Mouse (Mus musculus) hindbrain, embryonic 14.5 days (tissue): ENCODE measurements around the gene Sin3a. TPM values are rescaled to one million over a fixed set of nuclear protein-coding genes. Genes with fewer than 3 reads are reported as not detected.

ENCODE experiments used
- ATAC-seq: fragments of 200-750 bp; cut with Nextera tagmentation; 2 replicates; pipeline ENCODE4 v1.8.0; 2017; ENCODE audit warnings: moderate number of reproducible peaks, mild to moderate bottlenecking, moderate TSS enrichment, moderate library complexity; ENCODE audit not compliant: low FRiP score
- DNase-seq: peaks from one replicate; pipeline ENCODE4 v3.0.0-alpha.2; 2015; ENCODE audit warnings: low spot score
- H3K27ac ChIP-seq: fragments of 300-500 bp; sonication (generic); 2 replicates; pipeline ENCODE4 v1.5.1; 2014; ENCODE audit warnings: mild to moderate bottlenecking, moderate library complexity
- H3K27me3 ChIP-seq: fragments of 300-500 bp; sonication (generic); 2 replicates; pipeline ENCODE4 v1.6.1; 2014; ENCODE audit warnings: mild to moderate bottlenecking, low read length, mixed read lengths; ENCODE audit not compliant: control insufficient read depth, insufficient read depth
- H3K36me3 ChIP-seq: fragments of 300-500 bp; sonication (generic); replicated peaks from 2 replicates; pipeline ENCODE4 v1.6.1; 2014; ENCODE audit not compliant: control insufficient read depth, insufficient read depth
- H3K4me1 ChIP-seq: fragments of 300-500 bp; sonication (generic); replicated peaks from 2 replicates; pipeline ENCODE4 v1.6.1; 2014; ENCODE audit warnings: antibody characterized with exemption, low read length, mixed read lengths; ENCODE audit not compliant: control insufficient read depth, insufficient read depth
- H3K4me2 ChIP-seq: fragments of 300-500 bp; sonication (generic); replicated peaks from 2 replicates; pipeline ENCODE4 v1.6.1; 2014; ENCODE audit warnings: mild to moderate bottlenecking, moderate library complexity
- H3K4me3 ChIP-seq: fragments of 300-500 bp; sonication (generic); replicated peaks from 2 replicates; pipeline ENCODE4 v1.5.1; 2014; ENCODE audit warnings: mild to moderate bottlenecking, low read length
- H3K9ac ChIP-seq: fragments of 300-500 bp; sonication (generic); 2 replicates; pipeline ENCODE4 v1.6.1; 2014
- H3K9me3 ChIP-seq: fragments of 300-500 bp; sonication (generic); 2 replicates; pipeline ENCODE4 v1.6.1; 2016; ENCODE audit warnings: low read length; ENCODE audit not compliant: control insufficient read depth
- whole genome bisulfite sequencing: fragments of 180-500 bp; shearing (Covaris S2); extraction: QIAGEN DNeasy Blood & Tissue Kit; methylation state at CpG from one replicate; pipeline ENCODE4 v1.1.7; 2014; 5-methylcytosine and 5-hydroxymethylcytosine counted together
- polyA plus RNA-seq: library from polyadenylated mRNA; unstranded; fragments of >200 nt; fragmentation: Nextera tagmentation; extraction: Ambion mirVana; gene quantifications from 2 replicates; pipeline ENCODE4 v1.2.1, GENCODE M21; 2014

Sin3a gene
- polyA plus RNA-seq, 1 experiment from 2014 or later, result 28.2 TPM

- DNase-seq (peak; percentile 94), ATAC-seq (peak; percentile 91)
- H3K4me3 ChIP-seq, result peak within 1 kb of the TSS; percentile 89
- peak within 1 kb of the TSS; percentile 90 for H3K4me2 ChIP-seq
- no peaks in the 10 kb centered on the region for H3K9me3 ChIP-seq
- H3K4me1 ChIP-seq, result peaks cover 14% of the 10 kb centered on the region
- peak within 1 kb of the TSS; percentile 82 for H3K9ac ChIP-seq
- peak within 1 kb of the TSS; percentile 94 for H3K27ac ChIP-seq
- WGBS, result under 1% methylated on average over 58 of the region's 58 CpGs
- H3K27me3 ChIP-seq, result no peaks in the 10 kb centered on the region
- peaks cover 47% of the 10 kb centered on the region for H3K36me3 ChIP-seq
These were observed 59.0 kb downstream of the Sin3a start, which contains the start of gene Man2c1 for GRCm38 (mm10) chr9:57130577-57131433. TSS of gene Man2c1 (plus strand) at chr9:57130690.

- no peak for DNase-seq
- H3K4me2 ChIP-seq, result no peak overlapping the region
- no peaks in the 10 kb centered on the region for H3K9me3 ChIP-seq
- no peaks in the 10 kb centered on the region for H3K4me1 ChIP-seq
- no peak for ATAC-seq
- H3K36me3 ChIP-seq, result peaks cover 79% of the 10 kb centered on the region
- no peak overlapping the region for H3K27ac ChIP-seq
- H3K9ac ChIP-seq, result no peak overlapping the region
- WGBS, result 91% methylated on average over 6 of the region's 6 CpGs
- no peak overlapping the region for H3K4me3 ChIP-seq
- H3K27me3 ChIP-seq, result no peaks in the 10 kb centered on the region
These were observed 65.4 kb downstream of the Sin3a start for GRCm38 (mm10) chr9:57137246-57137645.

- 94% methylated on average over 9 of the region's 9 CpGs for WGBS
- ATAC-seq, result no peak
- peaks cover 82% of the 10 kb centered on the region for H3K36me3 ChIP-seq
- H3K9me3 ChIP-seq, result no peaks in the 10 kb centered on the region
- H3K4me2 ChIP-seq, result no peak overlapping the region
- DNase-seq, result no peak
- H3K4me1 ChIP-seq, result no peaks in the 10 kb centered on the region
- H3K9ac ChIP-seq, result no peak overlapping the region
- no peak overlapping the region for H3K27ac ChIP-seq
- H3K4me3 ChIP-seq, result no peak overlapping the region
- H3K27me3 ChIP-seq, result no peaks in the 10 kb centered on the region
These were observed 65.9 kb downstream of the Sin3a start for GRCm38 (mm10) chr9:57137777-57138176.

GRCm38 (mm10) chr9:57138507-57138906, 66.7 kb downstream of the Sin3a start:
- H3K4me3 ChIP-seq, result no peak overlapping the region
- H3K4me1 ChIP-seq, result no peaks in the 10 kb centered on the region
- H3K27me3 ChIP-seq, result no peaks in the 10 kb centered on the region
- no peak overlapping the region for H3K9ac ChIP-seq
- H3K4me2 ChIP-seq, result no peak overlapping the region
- no peaks in the 10 kb centered on the region for H3K9me3 ChIP-seq
- H3K36me3 ChIP-seq, result peaks cover 89% of the 10 kb centered on the region
- ATAC-seq, result no peak
- H3K27ac ChIP-seq, result no peak overlapping the region
- no peak for DNase-seq
- WGBS, result 93% methylated on average over 6 of the region's 6 CpGs

GRCm38 (mm10) chr9:57139110-57139509, 67.3 kb downstream of the Sin3a start:
- DNase-seq, result no peak
- Histone ChIP-seq H3K27ac (no peak overlapping the region), H3K4me2 (no peak overlapping the region), H3K9me3 (no peaks in the 10 kb centered on the region), H3K4me3 (no peak overlapping the region), H3K4me1 (no peaks in the 10 kb centered on the region), H3K27me3 (no peaks in the 10 kb centered on the region), H3K36me3 (peaks cover 93% of the 10 kb centered on the region), H3K9ac (no peak overlapping the region)
- no peak for ATAC-seq
- WGBS, result 76% methylated on average over 9 of the region's 9 CpGs

- DNase-seq, result no peak
- Histone ChIP-seq H3K4me2 (no peak overlapping the region), H3K27ac (no peak overlapping the region), H3K27me3 (no peaks in the 10 kb centered on the region), H3K36me3 (peaks cover 93% of the 10 kb centered on the region), H3K9ac (no peak overlapping the region), H3K4me3 (no peak overlapping the region), H3K4me1 (no peaks in the 10 kb centered on the region), H3K9me3 (no peaks in the 10 kb centered on the region)
- 97% methylated on average over 5 of the region's 5 CpGs for WGBS
- no peak for ATAC-seq
These were observed 67.7 kb downstream of the Sin3a start for GRCm38 (mm10) chr9:57139571-57139970.

- Histone ChIP-seq H3K9me3 (no peaks in the 10 kb centered on the region), H3K4me1 (peaks cover 2% of the 10 kb centered on the region), H3K27me3 (no peaks in the 10 kb centered on the region), H3K4me2 (no peak overlapping the region), H3K27ac (no peak overlapping the region), H3K9ac (no peak overlapping the region), H3K36me3 (peaks cover 77% of the 10 kb centered on the region), H3K4me3 (no peak overlapping the region)
- ATAC-seq, result no peak
- 92% methylated on average over 17 of the region's 17 CpGs for WGBS
- DNase-seq, result no peak
These were observed 69.8 kb downstream of the Sin3a start for GRCm38 (mm10) chr9:57141417-57142353.

- peaks cover 10% of the 10 kb centered on the region for H3K4me1 ChIP-seq
- no peak overlapping the region for H3K4me2 ChIP-seq
- H3K9ac ChIP-seq, result no peak overlapping the region
- DNase-seq (no peak), ATAC-seq (no peak)
- no peak overlapping the region for H3K27ac ChIP-seq
- peaks cover 62% of the 10 kb centered on the region for H3K36me3 ChIP-seq
- no peaks in the 10 kb centered on the region for H3K9me3 ChIP-seq
- no peaks in the 10 kb centered on the region for H3K27me3 ChIP-seq
- H3K4me3 ChIP-seq, result no peak overlapping the region
- 88% methylated on average over 11 of the region's 11 CpGs for WGBS
These were observed 71.4 kb downstream of the Sin3a start for GRCm38 (mm10) chr9:57143212-57143611.

- Histone ChIP-seq H3K27me3 (no peaks in the 10 kb centered on the region), H3K9ac (no peak overlapping the region), H3K4me1 (peaks cover 18% of the 10 kb centered on the region), H3K4me3 (no peak overlapping the region), H3K27ac (no peak overlapping the region), H3K4me2 (no peak overlapping the region), H3K36me3 (peaks cover 48% of the 10 kb centered on the region), H3K9me3 (no peaks in the 10 kb centered on the region)
- ATAC-seq (no peak), DNase-seq (no peak)
- 93% methylated on average over 8 of the region's 8 CpGs for WGBS
These were observed 73.0 kb downstream of the Sin3a start for GRCm38 (mm10) chr9:57144830-57145229.
